Mouse (Mus musculus) ES-Bruce4 (cell line): ENCODE measurements around the gene Calm2.

Experiments
- CTCF ChIP-seq: IDR thresholded peaks from one replicate; pipeline ENCODE4 v1.8.1; 2011; ENCODE audit warnings: low read depth, low read length
- EP300 ChIP-seq: IDR thresholded peaks from 2 replicates; pipeline ENCODE4 v1.6.1; 2011; ENCODE audit warnings: low read depth, low read length; ENCODE audit not compliant: insufficient read depth

DNA sequence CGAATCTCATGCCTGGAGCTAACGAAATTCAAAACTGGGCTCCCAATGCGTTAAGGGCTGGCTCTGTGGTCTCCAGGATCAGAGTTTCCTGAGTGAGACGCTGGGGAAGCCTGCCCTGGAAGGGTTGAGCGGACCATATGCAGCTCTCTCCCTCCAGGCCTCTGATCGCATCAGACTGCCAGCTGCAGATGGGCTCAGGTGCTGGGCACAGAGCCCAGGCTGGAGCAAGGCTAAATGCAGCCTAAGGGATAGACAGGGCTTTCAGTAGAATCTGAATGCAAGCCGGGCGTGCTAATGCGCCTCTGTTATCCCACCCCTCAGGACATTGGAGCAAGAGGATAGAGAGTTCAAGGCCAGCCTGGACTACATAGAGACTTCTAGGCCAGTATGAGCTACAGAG, 31.8 kb upstream of the Calm2 start:
- no peak for TF ChIP-seq CTCF
- no peak for TF ChIP-seq EP300
